Mouse (Mus musculus) embryonic fibroblast, embryonic 13.5 days (primary cell): ENCODE measurements around the gene Dock11.

ENCODE experiments used
- CTCF ChIP-seq: IDR thresholded peaks from 2 replicates; pipeline ENCODE4 v1.5.1; 2011; ENCODE audit warnings: mild to moderate bottlenecking, control low read depth, low read length, moderate library complexity, borderline replicate concordance; ENCODE audit not compliant: insufficient read depth
- POLR2A ChIP-seq: IDR thresholded peaks from 2 replicates; pipeline ENCODE4 v1.6.1; 2011; ENCODE audit warnings: low read depth, mild to moderate bottlenecking, control low read depth, low read length, moderate library complexity

GRCm38 (mm10) chrX:35930934-35931406, 42.3 kb downstream of the Dock11 start:
- TF ChIP-seq CTCF: no peak
- TF ChIP-seq POLR2A: no peak
